8 mouse cellular contexts compared by ENCODE assay signal in the genomic region with DNA sequence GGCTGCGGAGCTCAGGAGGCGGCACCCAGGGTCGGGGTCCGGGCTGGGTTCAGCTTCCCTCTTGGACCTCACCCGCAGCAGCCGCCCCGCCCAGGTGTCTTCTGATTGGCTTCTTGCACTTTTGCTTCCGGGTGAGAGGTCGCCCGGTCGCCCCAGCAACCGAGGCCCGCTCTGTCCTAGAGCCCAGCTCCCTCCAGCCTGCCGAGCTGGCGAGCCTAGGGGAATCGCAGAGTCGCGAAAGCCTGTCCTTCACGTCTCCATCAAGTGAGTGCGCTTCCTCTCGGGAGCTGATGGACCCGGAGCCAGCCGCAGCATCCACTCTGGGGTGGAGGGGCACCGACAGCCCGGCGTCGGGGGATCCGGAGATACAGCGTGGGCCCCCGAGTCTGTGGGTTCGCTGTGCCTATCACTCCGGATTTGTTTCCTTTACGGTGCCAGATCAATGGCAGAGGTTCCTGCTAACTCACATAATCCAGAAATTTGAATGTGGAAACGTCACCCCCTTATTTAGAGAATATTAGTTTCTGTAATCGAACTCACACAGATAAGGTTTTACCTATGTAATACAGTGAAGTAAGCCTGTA. TPM values are rescaled to one million over a fixed set of nuclear protein-coding genes. Genes with fewer than 3 reads are reported as not detected.
DNase-seq lines count a peak whose midpoint lies in the region; ATAC-seq and TF ChIP-seq lines count a peak whose summit lies in the region.

A gene (plus strand): TSS at position 130 of the 584 bp plus-strand sequence.
A gene (minus strand): TSS at position 403 of the 584 bp plus-strand sequence.

- peak within 1 kb of the TSS; percentile 81 for H3K27ac ChIP-seq in heart, embryonic 13.5 days (replicated peaks)
- peak within 1 kb of the TSS; percentile 66 for H3K27ac ChIP-seq in liver, embryonic 12.5 days
- peak within 1 kb of the TSS; percentile 87 for H3K27ac ChIP-seq in stomach, embryonic 15.5 days

- H3K4me3 ChIP-seq in C2C12 (ENCODE audit: insufficient read depth, poor library complexity, severe bottlenecking) = peak within 1 kb of the TSS; percentile 90
- peak within 1 kb of the TSS; percentile 90 for H3K4me3 ChIP-seq in erythroblast, embryonic 14.5 days (replicated peaks)
- H3K4me3 ChIP-seq in heart, embryonic 13.5 days = peak within 1 kb of the TSS; percentile 78
- peak within 1 kb of the TSS; percentile 74 for H3K4me3 ChIP-seq in liver, embryonic 12.5 days
- peak within 1 kb of the TSS; percentile 89 for H3K4me3 ChIP-seq in stomach, embryonic 15.5 days (replicated peaks)

- TF ChIP-seq CTCF in C2C12 (IDR thresholded peaks at IDR 0.05; ENCODE audit: control insufficient read depth, insufficient read depth, insufficient read length) = no peak
- TF ChIP-seq CTCF in brain, embryonic 14.5 days (IDR thresholded peaks at IDR 0.05; ENCODE audit: borderline replicate concordance, extremely low read depth, insufficient read depth, insufficient read length) = no peak

- peak within 1 kb of the TSS; percentile 94 for H3K9ac ChIP-seq in heart, embryonic 13.5 days
- peak within 1 kb of the TSS; percentile 79 for H3K9ac ChIP-seq in liver, embryonic 12.5 days
- peak within 1 kb of the TSS; percentile 78 for H3K9ac ChIP-seq in stomach, embryonic 15.5 days

- peak; percentile 34; the same call in 1 of the 2 replicates for TF ChIP-seq POLR2A in brain, embryonic 14.5 days (IDR thresholded peaks at IDR 0.05; ENCODE audit: borderline replicate concordance, extremely low read depth, insufficient read depth, insufficient read length, poor library complexity, severe bottlenecking)

- H3K36me3 ChIP-seq in C2C12 (ENCODE audit: control insufficient read depth, insufficient read depth) = no peaks in the 10 kb centered on the region
- no peaks in the 10 kb centered on the region for H3K36me3 ChIP-seq in erythroblast, embryonic 14.5 days (ENCODE audit: control insufficient read depth)
- no peaks in the 10 kb centered on the region for H3K36me3 ChIP-seq in heart, embryonic 13.5 days
- H3K36me3 ChIP-seq in liver, embryonic 12.5 days = no peaks in the 10 kb centered on the region
- H3K36me3 ChIP-seq in stomach, embryonic 15.5 days = no peaks in the 10 kb centered on the region

- DNase-seq in brain, embryonic 14.5 days (ENCODE audit: low read depth) = peak; percentile 98
- DNase-seq in kidney, postnatal 10 days = peak; percentile 99
- peak; percentile 89 to 94 for DNase-seq in natural killer cell, adult 2 months (ENCODE audit: low spot score in 2 of 2)

- WGBS in heart, embryonic 13.5 days = under 1% methylated on average over 35 of the region's 35 CpGs
- under 1% methylated on average over 35 of the region's 35 CpGs for WGBS in liver, embryonic 12.5 days (ENCODE audit: insufficient replicate concordance)
- under 1% methylated on average over 35 of the region's 35 CpGs for WGBS in stomach, embryonic 15.5 days

- peaks cover 20% of the 10 kb centered on the region for H3K4me1 ChIP-seq in erythroblast, embryonic 14.5 days (ENCODE audit: control insufficient read depth)
- peaks cover 12% of the 10 kb centered on the region for H3K4me1 ChIP-seq in heart, embryonic 13.5 days
- peaks cover 19% of the 10 kb centered on the region for H3K4me1 ChIP-seq in liver, embryonic 12.5 days
- peaks cover 6% of the 10 kb centered on the region; the same call in 1 of the 2 replicates for H3K4me1 ChIP-seq in stomach, embryonic 15.5 days

- H3K79me3 ChIP-seq in C2C12 (ENCODE audit: low read depth) = peaks cover 4% of the 10 kb centered on the region

- ATAC-seq in heart, embryonic 13.5 days (ENCODE audit: extremely low read depth, insufficient number of reproducible peaks, low FRiP score, low TSS enrichment) = peak; percentile 98
- ATAC-seq in liver, embryonic 12.5 days = peak; percentile 99
- ATAC-seq in stomach, embryonic 15.5 days (ENCODE audit: insufficient read depth, low FRiP score, low read depth) = peak; percentile 99

- H3K4me2 ChIP-seq in heart, embryonic 13.5 days = peak within 1 kb of the TSS; percentile 85
- peak within 1 kb of the TSS; percentile 79 for H3K4me2 ChIP-seq in liver, embryonic 12.5 days
- peak within 1 kb of the TSS; percentile 70 for H3K4me2 ChIP-seq in stomach, embryonic 15.5 days

- peaks cover 24% of the 10 kb centered on the region for H3K79me2 ChIP-seq in C2C12 (ENCODE audit: control insufficient read depth, insufficient read depth)

- H3K9me3 ChIP-seq in erythroblast, embryonic 14.5 days (ENCODE audit: control insufficient read depth, low read length) = no peaks in the 10 kb centered on the region
- H3K9me3 ChIP-seq in heart, embryonic 13.5 days = no peaks in the 10 kb centered on the region
- H3K9me3 ChIP-seq in liver, embryonic 12.5 days (replicated peaks) = no peaks in the 10 kb centered on the region
- H3K9me3 ChIP-seq in stomach, embryonic 15.5 days = no peaks in the 10 kb centered on the region

- H3ac ChIP-seq in C2C12 (ENCODE audit: control insufficient read depth, insufficient read length, low read depth) = peak within 1 kb of the TSS; percentile 84

- H3K27me3 ChIP-seq in C2C12 (ENCODE audit: control insufficient read depth, insufficient read depth, insufficient read length) = no peaks in the 10 kb centered on the region
- H3K27me3 ChIP-seq in erythroblast, embryonic 14.5 days (ENCODE audit: control insufficient read depth) = no peaks in the 10 kb centered on the region
- no peaks in the 10 kb centered on the region for H3K27me3 ChIP-seq in heart, embryonic 13.5 days (replicated peaks)
- H3K27me3 ChIP-seq in liver, embryonic 12.5 days (replicated peaks) = no peaks in the 10 kb centered on the region
- no peaks in the 10 kb centered on the region for H3K27me3 ChIP-seq in stomach, embryonic 15.5 days (replicated peaks)

TF ChIP-seq in C2C12, 6 proteins besides CTCF, POLR2A, EP300 and RAD21:
- no peak for TF ChIP-seq FOSL1 (IDR thresholded peaks at IDR 0.05; ENCODE audit: insufficient read depth, low read length, poor library complexity, severe bottlenecking)
- TF ChIP-seq USF1 (IDR thresholded peaks at IDR 0.05; ENCODE audit: low read depth) = no peak
- TF ChIP-seq CEBPB (IDR thresholded peaks at IDR 0.05; ENCODE audit: low read depth) = no peak
- no peak for TF ChIP-seq MYOG (IDR thresholded peaks at IDR 0.05; ENCODE audit: control insufficient read depth, extremely low read depth, insufficient read length)
- no peak for TF ChIP-seq MAX (IDR thresholded peaks at IDR 0.05)
- TF ChIP-seq MYOD1 (IDR thresholded peaks at IDR 0.05; ENCODE audit: control insufficient read depth, insufficient read length, low read depth) = no peak
TF ChIP-seq in C2C12: peak in this region for 0.

RNA-seq across cellular contexts. Expression of the first gene that starts in this region (rescaled TPM):
- polyA plus RNA-seq in C2C12 (2012; fragmentation: generic; extraction: Trizol) = 12.4 TPM
- 16.0 and 25.6 TPM in 2 replicates for polyA plus RNA-seq in brain, embryonic 14.5 days (2012; rRNA removed)
- polyA plus RNA-seq in erythroblast, embryonic 14.5 days (2012) = 0.09 and 0.19 TPM in 2 replicates
- 21.8 and 23.9 TPM in 2 replicates for polyA plus RNA-seq in heart, embryonic 13.5 days (2015; fragmentation: Nextera tagmentation; extraction: Ambion mirVana)
- polyA plus RNA-seq in liver, embryonic 12.5 days (2016; fragmentation: Nextera tagmentation; extraction: Ambion mirVana) = 11.9 and 13.3 TPM in 2 replicates
- polyA plus RNA-seq in stomach, embryonic 15.5 days (2015; fragmentation: Nextera tagmentation; extraction: Ambion mirVana) = 23.9 and 27.8 TPM in 2 replicates

RNA-seq across cellular contexts. Expression of the second gene that starts in this region (rescaled TPM):
- 6.1 TPM for polyA plus RNA-seq in C2C12 (2012; fragmentation: generic; extraction: Trizol)
- polyA plus RNA-seq in brain, embryonic 14.5 days (2012; rRNA removed) = 65.0 and 69.8 TPM in 2 replicates
- 0.24 and 0.26 TPM in 2 replicates for polyA plus RNA-seq in erythroblast, embryonic 14.5 days (2012)
- 8.2 and 8.5 TPM in 2 replicates for polyA plus RNA-seq in heart, embryonic 13.5 days (2015; fragmentation: Nextera tagmentation; extraction: Ambion mirVana)
- 6.6 and 7.1 TPM in 2 replicates for polyA plus RNA-seq in liver, embryonic 12.5 days (2016; fragmentation: Nextera tagmentation; extraction: Ambion mirVana)
- polyA plus RNA-seq in stomach, embryonic 15.5 days (2015; fragmentation: Nextera tagmentation; extraction: Ambion mirVana) = 14.6 and 15.8 TPM in 2 replicates

Comparison
In these comparisons a context has a peak if more than half of its experiments do, and no peak if none do; other contexts are left out.
1. Peak in every context shown above with its lines: DNase-seq, ATAC-seq, H3K4me3 ChIP-seq and H3K27ac ChIP-seq.
2. RNA of the first gene that starts in this region (polyA plus RNA-seq): 23.9 to 27.8 TPM in stomach, embryonic 15.5 days, 16.0 to 25.6 TPM in brain, embryonic 14.5 days, 21.8 to 23.9 TPM in heart, embryonic 13.5 days, 11.9 to 13.3 TPM in liver, embryonic 12.5 days and 12.4 TPM in C2C12 (single experiment); 0.09 to 0.19 TPM in erythroblast, embryonic 14.5 days; every median in the first group is over 10 times any median in the second.